Mouse (Mus musculus): ENCODE results near the gene Il31ra. TPM values are rescaled to one million over a fixed set of nuclear protein-coding genes. Genes with fewer than 3 reads are reported as not detected.

The Il31ra gene
- polyA plus RNA-seq, 1 experiment from 2014 or later = 0.08 TPM

GRCm38 (mm10) chr13:112551641-112552548, 42.3 kb downstream of the Il31ra start:
- WGBS = 65% methylated on average over 7 of the region's 7 CpGs
- no peaks in the 10 kb centered on the region for H3K36me3 ChIP-seq (ENCODE audit: control insufficient read depth, insufficient read depth, low read length)

GRCm38 (mm10) chr13:112541223-112541975, 52.8 kb downstream of the Il31ra start:
- 58% methylated on average over 10 of the region's 10 CpGs for whole genome bisulfite sequencing
- peaks cover 3% of the 10 kb centered on the region; the same call in 1 of the 2 replicates for H3K4me1 ChIP-seq (replicated peaks; ENCODE audit: control insufficient read depth, insufficient read depth, low read length)
- H3K36me3 ChIP-seq (ENCODE audit: control insufficient read depth, insufficient read depth, low read length) = no peaks in the 10 kb centered on the region
- no peak overlapping the region for H3K9ac ChIP-seq (ENCODE audit: low read depth, low read length)
- DNase-seq (ENCODE audit: low spot score) (no peak), ATAC-seq (replicated peaks; ENCODE audit: low FRiP score) (0 out of 2 replicates have a peak, but pooled peaks have one; percentile 36)
- H3K4me3 ChIP-seq (ENCODE audit: low read depth, low read length) = no peak overlapping the region
- H3K27ac ChIP-seq (ENCODE audit: low read depth, low read length) = no peak overlapping the region
- no peaks in the 10 kb centered on the region for H3K9me3 ChIP-seq (ENCODE audit: control insufficient read depth, low read length)
- H3K27me3 ChIP-seq (replicated peaks; ENCODE audit: control insufficient read depth, insufficient read depth, low read length) = no peaks in the 10 kb centered on the region
- H3K4me2 ChIP-seq = no peak overlapping the region

More at GRCm38 (mm10) chr13:112551641-112552548, 42.3 kb downstream of the Il31ra start:
- Histone ChIP-seq H3K9ac (ENCODE audit: low read depth, low read length) (no peak overlapping the region), H3K27ac (ENCODE audit: low read depth, low read length) (no peak overlapping the region), H3K9me3 (ENCODE audit: control insufficient read depth, low read length) (no peaks in the 10 kb centered on the region), H3K4me1 (replicated peaks; ENCODE audit: control insufficient read depth, insufficient read depth, low read length) (no peaks in the 10 kb centered on the region), H3K27me3 (replicated peaks; ENCODE audit: control insufficient read depth, insufficient read depth, low read length) (no peaks in the 10 kb centered on the region), H3K4me2 (no peak overlapping the region), H3K4me3 (ENCODE audit: low read depth, low read length) (no peak overlapping the region)
- ATAC-seq (replicated peaks; ENCODE audit: low FRiP score) = no peak
- DNase-seq (ENCODE audit: low spot score) = no peak

GRCm38 (mm10) chr13:112540616-112541015, 53.5 kb downstream of the Il31ra start:
- Histone ChIP-seq H3K4me3 (ENCODE audit: low read depth, low read length) (no peak overlapping the region), H3K36me3 (ENCODE audit: control insufficient read depth, insufficient read depth, low read length) (no peaks in the 10 kb centered on the region), H3K4me1 (replicated peaks; ENCODE audit: control insufficient read depth, insufficient read depth, low read length) (peaks cover 3% of the 10 kb centered on the region; the same call in 1 of the 2 replicates), H3K27ac (ENCODE audit: low read depth, low read length) (no peak overlapping the region), H3K9ac (ENCODE audit: low read depth, low read length) (no peak overlapping the region), H3K27me3 (replicated peaks; ENCODE audit: control insufficient read depth, insufficient read depth, low read length) (no peaks in the 10 kb centered on the region), H3K9me3 (ENCODE audit: control insufficient read depth, low read length) (no peaks in the 10 kb centered on the region), H3K4me2 (no peak overlapping the region)
- 62% methylated on average over 3 of the region's 3 CpGs for WGBS
- no peak for ATAC-seq (replicated peaks; ENCODE audit: low FRiP score)
- no peak for DNase-seq (ENCODE audit: low spot score)

- no peak overlapping the region for H3K9ac ChIP-seq (ENCODE audit: low read depth, low read length)
- no peak overlapping the region for H3K27ac ChIP-seq (ENCODE audit: low read depth, low read length)
- H3K36me3 ChIP-seq (ENCODE audit: control insufficient read depth, insufficient read depth, low read length) = no peaks in the 10 kb centered on the region
- H3K9me3 ChIP-seq (ENCODE audit: control insufficient read depth, low read length) = no peaks in the 10 kb centered on the region
- no peaks in the 10 kb centered on the region; the same call in 1 of the 2 replicates for H3K27me3 ChIP-seq (replicated peaks; ENCODE audit: control insufficient read depth, insufficient read depth, low read length)
- H3K4me3 ChIP-seq (ENCODE audit: low read depth, low read length) = no peak overlapping the region
- WGBS = 80% methylated on average over 7 of the region's 7 CpGs
- H3K4me1 ChIP-seq (replicated peaks; ENCODE audit: control insufficient read depth, insufficient read depth, low read length) = peaks cover 3% of the 10 kb centered on the region; the same call in 1 of the 2 replicates
- DNase-seq (ENCODE audit: low spot score) (no peak), ATAC-seq (replicated peaks; ENCODE audit: low FRiP score) (no peak)
- no peak overlapping the region for H3K4me2 ChIP-seq
Observed at GRCm38 (mm10) chr13:112537065-112537464, 57.1 kb downstream of the Il31ra start.

GRCm38 (mm10) chr13:112536611-112537010, 57.5 kb downstream of the Il31ra start:
- ATAC-seq (replicated peaks; ENCODE audit: low FRiP score) (no peak), DNase-seq (ENCODE audit: low spot score) (no peak)
- Histone ChIP-seq H3K9ac (ENCODE audit: low read depth, low read length) (no peak overlapping the region), H3K27ac (ENCODE audit: low read depth, low read length) (no peak overlapping the region), H3K4me3 (ENCODE audit: low read depth, low read length) (no peak overlapping the region), H3K4me2 (no peak overlapping the region), H3K36me3 (ENCODE audit: control insufficient read depth, insufficient read depth, low read length) (no peaks in the 10 kb centered on the region), H3K4me1 (replicated peaks; ENCODE audit: control insufficient read depth, insufficient read depth, low read length) (peaks cover 1% of the 10 kb centered on the region; the same call in 1 of the 2 replicates), H3K27me3 (replicated peaks; ENCODE audit: control insufficient read depth, insufficient read depth, low read length) (no peaks in the 10 kb centered on the region; the same call in 1 of the 2 replicates), H3K9me3 (ENCODE audit: control insufficient read depth, low read length) (no peaks in the 10 kb centered on the region)
- 64% methylated on average over 4 of the region's 4 CpGs for WGBS

GRCm38 (mm10) chr13:112533556-112533955, 60.6 kb downstream of the Il31ra start:
- Histone ChIP-seq H3K4me1 (replicated peaks; ENCODE audit: control insufficient read depth, insufficient read depth, low read length) (no peaks in the 10 kb centered on the region), H3K27ac (ENCODE audit: low read depth, low read length) (no peak overlapping the region), H3K36me3 (ENCODE audit: control insufficient read depth, insufficient read depth, low read length) (no peaks in the 10 kb centered on the region), H3K4me2 (no peak overlapping the region), H3K9ac (ENCODE audit: low read depth, low read length) (no peak overlapping the region), H3K4me3 (ENCODE audit: low read depth, low read length) (no peak overlapping the region), H3K27me3 (replicated peaks; ENCODE audit: control insufficient read depth, insufficient read depth, low read length) (no peaks in the 10 kb centered on the region; the same call in 1 of the 2 replicates), H3K9me3 (ENCODE audit: control insufficient read depth, low read length) (no peaks in the 10 kb centered on the region)
- 73% methylated on average over 9 of the region's 9 CpGs for WGBS
- DNase-seq (ENCODE audit: low spot score) (no peak), ATAC-seq (replicated peaks; ENCODE audit: low FRiP score) (no peak)

- H3K36me3 ChIP-seq (ENCODE audit: control insufficient read depth, insufficient read depth, low read length) = no peaks in the 10 kb centered on the region
- 77% methylated on average over 6 of the region's 6 CpGs for WGBS
- DNase-seq (ENCODE audit: low spot score) = no peak
Observed at GRCm38 (mm10) chr13:112532235-112532634, 61.9 kb downstream of the Il31ra start.

GRCm38 (mm10) chr13:112529893-112530292, 64.3 kb downstream of the Il31ra start:
- Histone ChIP-seq H3K4me2 (no peak overlapping the region), H3K4me1 (replicated peaks; ENCODE audit: control insufficient read depth, insufficient read depth, low read length) (no peaks in the 10 kb centered on the region), H3K4me3 (ENCODE audit: low read depth, low read length) (no peak overlapping the region), H3K27me3 (replicated peaks; ENCODE audit: control insufficient read depth, insufficient read depth, low read length) (no peaks in the 10 kb centered on the region; the same call in 1 of the 2 replicates), H3K27ac (ENCODE audit: low read depth, low read length) (no peak overlapping the region), H3K9me3 (ENCODE audit: control insufficient read depth, low read length) (no peaks in the 10 kb centered on the region), H3K9ac (ENCODE audit: low read depth, low read length) (no peak overlapping the region), H3K36me3 (ENCODE audit: control insufficient read depth, insufficient read depth, low read length) (no peaks in the 10 kb centered on the region)
- peak; percentile 51 for DNase-seq (ENCODE audit: low spot score)
- WGBS = 30% methylated on average over 3 of the region's 3 CpGs
- no peak; the same call in 1 of the 2 replicates for ATAC-seq (replicated peaks; ENCODE audit: low FRiP score)

More at GRCm38 (mm10) chr13:112532235-112532634, 61.9 kb downstream of the Il31ra start:
- H3K27me3 ChIP-seq (replicated peaks; ENCODE audit: control insufficient read depth, insufficient read depth, low read length) = no peaks in the 10 kb centered on the region; the same call in 1 of the 2 replicates
- no peaks in the 10 kb centered on the region for H3K9me3 ChIP-seq (ENCODE audit: control insufficient read depth, low read length)
- H3K9ac ChIP-seq (ENCODE audit: low read depth, low read length) = no peak overlapping the region
- no peak for ATAC-seq (replicated peaks; ENCODE audit: low FRiP score)
- H3K4me2 ChIP-seq = no peak overlapping the region
- no peak overlapping the region for H3K4me3 ChIP-seq (ENCODE audit: low read depth, low read length)
- no peak overlapping the region for H3K27ac ChIP-seq (ENCODE audit: low read depth, low read length)
- H3K4me1 ChIP-seq (replicated peaks; ENCODE audit: control insufficient read depth, insufficient read depth, low read length) = no peaks in the 10 kb centered on the region
